Mouse (Mus musculus): Measurements from ENCODE around the gene Xirp1. TPM values are rescaled to one million over a fixed set of nuclear protein-coding genes. Genes with fewer than 3 reads are reported as not detected.

Gene Xirp1
- total RNA-seq (2023): not detected in 2 replicates

DNA sequence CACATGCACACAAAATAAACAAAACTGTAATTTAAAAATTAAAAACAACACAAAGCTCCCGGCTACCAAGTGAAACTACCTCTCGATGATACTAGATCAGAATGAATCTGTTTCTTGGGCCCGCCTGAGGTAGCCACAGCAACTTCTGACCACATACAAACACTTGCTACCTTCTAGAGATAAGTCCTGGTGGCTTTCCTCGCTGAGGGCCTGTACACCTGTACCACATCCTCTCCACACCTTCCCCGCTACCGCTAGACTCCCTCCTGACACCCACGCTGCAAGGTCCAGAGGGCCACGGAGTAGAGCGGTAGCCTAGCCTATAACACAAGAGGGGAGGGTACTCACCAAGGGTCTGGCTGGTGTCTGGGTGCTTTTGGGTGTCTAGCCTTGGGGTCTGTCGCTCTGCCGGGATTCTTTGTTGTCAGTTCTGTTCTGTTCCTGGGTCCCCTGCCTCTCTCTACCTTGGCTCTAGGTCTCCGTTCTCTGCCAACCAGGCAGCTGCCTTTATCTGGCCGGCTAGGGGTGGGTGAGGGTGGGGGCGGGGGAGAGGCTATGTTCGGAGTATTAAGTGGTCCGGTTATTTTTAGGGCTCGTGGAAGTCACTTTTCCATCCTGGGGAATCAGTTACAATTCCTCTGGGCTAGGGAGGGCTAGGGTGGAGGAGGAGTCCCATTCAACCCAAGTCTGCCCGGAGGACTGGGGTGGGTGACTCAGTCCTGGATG is at the start of gene Xirp1:
Gene Xirp1, minus strand, starts transcription at position 513 of the 726 bp plus-strand sequence.

DNA sequence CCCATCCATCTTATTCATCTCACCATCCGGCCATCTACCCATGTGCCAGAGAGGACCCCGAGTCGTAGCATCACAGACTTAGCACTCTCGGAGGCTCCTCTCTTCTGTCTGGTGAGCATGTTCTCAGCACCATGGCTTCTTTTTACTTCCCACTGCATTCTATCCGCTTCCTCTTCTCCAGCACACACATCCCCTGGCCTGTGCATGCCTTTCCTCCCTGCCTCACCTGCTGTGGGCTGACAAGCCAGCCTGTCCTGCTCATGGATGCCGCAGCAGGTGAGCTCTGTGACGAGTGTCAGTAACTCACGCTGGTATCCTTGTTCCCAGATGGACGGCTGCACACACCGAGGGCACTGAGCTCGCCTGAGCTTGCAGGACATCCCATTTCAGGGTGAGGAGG is 46.4 kb upstream of the Xirp1 start, which contains the start of gene Cx3cr1:
Gene Cx3cr1, minus strand, starts transcription at position 101 of the 400 bp plus-strand sequence.

DNA sequence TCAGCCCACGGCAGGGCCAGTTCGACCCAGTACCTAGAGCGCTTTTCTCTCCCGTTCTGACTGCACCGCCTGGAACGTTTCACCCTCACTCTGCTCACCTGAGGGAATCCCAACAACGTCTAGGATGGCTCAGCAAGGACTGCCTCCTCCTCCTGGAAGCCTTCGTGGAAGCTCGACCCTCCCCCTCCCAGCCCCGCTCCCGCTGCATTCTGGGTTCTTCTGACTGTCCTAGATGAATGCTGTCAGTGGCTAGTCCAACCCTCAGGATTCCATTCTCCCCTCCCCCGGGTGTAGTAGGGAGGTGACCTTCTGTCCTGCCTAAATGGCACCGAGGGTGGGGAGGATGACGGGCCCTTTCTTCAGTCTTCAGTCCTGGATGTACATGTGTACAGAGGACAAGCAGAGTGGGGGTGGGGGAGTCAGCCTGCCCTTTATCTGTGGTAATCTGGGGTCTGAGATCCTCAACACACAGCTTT is 38.8 kb downstream of the Xirp1 start, which contains the start of gene Csrnp1:
Gene Csrnp1, minus strand, starts transcription at position 123 of the 476 bp plus-strand sequence.

Other genes with a start within 250 kb of the Xirp1 start
- not detected in 2 replicates for gene Scn11a, start 198.1 kb downstream of the Xirp1 start, total RNA-seq (2023)
- 41.4 and 48.1 TPM in 2 replicates for gene Wdr48, start 128.7 kb downstream of the Xirp1 start, total RNA-seq (2023)
- gene Gorasp1, start 86.0 kb downstream of the Xirp1 start, total RNA-seq (2023): 3.3 and 7.5 TPM in 2 replicates
- 3.0 and 3.8 TPM in 2 replicates for gene Ttc21a, start 86.0 kb downstream of the Xirp1 start, total RNA-seq (2023)
- gene Csrnp1, start 38.9 kb downstream of the Xirp1 start, total RNA-seq (2023): 159 and 196 TPM in 2 replicates
- gene Cx3cr1, start 46.3 kb upstream of the Xirp1 start, total RNA-seq (2023): 10.2 and 15.2 TPM in 2 replicates
- gene Ccr8, start 68.5 kb upstream of the Xirp1 start, total RNA-seq (2023): not detected in 2 replicates
- 37.3 and 39.7 TPM in 2 replicates for gene Slc25a38, start 86.8 kb upstream of the Xirp1 start, total RNA-seq (2023)
- gene Rpsa, start 104.1 kb upstream of the Xirp1 start, total RNA-seq (2023): 550 and 556 TPM in 2 replicates
- gene Mobp, start 126.1 kb upstream of the Xirp1 start, total RNA-seq (2023): not detected in 2 replicates

All from neutrophil, adult 65 days (primary cell).